Mouse (Mus musculus) MEL (cell line): Measurements from ENCODE around the gene Fermt2. TPM values are rescaled to one million over a fixed set of nuclear protein-coding genes. Genes with fewer than 3 reads are reported as not detected.

Experiments
- DNase-seq: peaks from one replicate; pipeline ENCODE4 v3.0.0; 2011; ENCODE audit warnings: low read depth, low spot score
- H3K27ac ChIP-seq: 2 replicates; pipeline ENCODE4 v1.5.1; 2012; ENCODE audit warnings: low read depth, mild to moderate bottlenecking, control low read depth, low read length, moderate library complexity; ENCODE audit not compliant: control insufficient read depth
- H3K27me3 ChIP-seq, 2 experiments: fragments of 150-350 bp in 1 of 2; sonication (generic) in 1 of 2; 2 replicates each; pipeline ENCODE4 v1.6.1; 2012; ENCODE audit warnings: low read length in 2 of 2, mild to moderate bottlenecking in 2 of 2, improper control_type of control experiment in 1 of 2, moderate library complexity in 1 of 2; ENCODE audit not compliant: insufficient read depth in 2 of 2, control insufficient read depth in 1 of 2
- H3K36me3 ChIP-seq, 2 experiments: 2 replicates each; pipeline ENCODE4 v1.6.1; 2012 to 2014; ENCODE audit warnings: low read length in 2 of 2, improper control_type of control experiment in 1 of 2, inconsistent platforms in 1 of 2, mild to moderate bottlenecking in 1 of 2; ENCODE audit not compliant: insufficient read depth in 2 of 2, control insufficient read depth in 1 of 2
- H3K4me1 ChIP-seq, 2 experiments: fragments of 150-350 bp in 1 of 2; sonication (generic) in 1 of 2; 2 replicates each; pipeline ENCODE4 v1.6.1; 2012; ENCODE audit warnings: low read length in 2 of 2, improper control_type of control experiment in 1 of 2, mild to moderate bottlenecking in 1 of 2; ENCODE audit not compliant: insufficient read depth in 2 of 2, control insufficient read depth in 1 of 2
- H3K4me3 ChIP-seq, 2 experiments: fragments of 150-350 bp in 1 of 2; sonication (generic) in 1 of 2; 2 replicates each; pipeline ENCODE4 v1.5.1; 2012; ENCODE audit warnings: low read depth in 2 of 2, low read length in 2 of 2, mild to moderate bottlenecking in 2 of 2, moderate library complexity in 2 of 2, control low read depth in 1 of 2, improper control_type of control experiment in 1 of 2; ENCODE audit not compliant: control insufficient read depth in 1 of 2, insufficient read depth in 1 of 2
- H3K79me2 ChIP-seq: 2 replicates; pipeline ENCODE4 v1.6.1; 2012; ENCODE audit warnings: mild to moderate bottlenecking, low read length, moderate library complexity; ENCODE audit not compliant: control insufficient read depth, poor library complexity, insufficient read depth
- H3K9ac ChIP-seq: 2 replicates; pipeline ENCODE4 v1.6.1; 2012; ENCODE audit warnings: low read depth, mild to moderate bottlenecking, control low read depth, low read length, moderate library complexity; ENCODE audit not compliant: control insufficient read depth, poor library complexity, severe bottlenecking
- H3K9me3 ChIP-seq: fragments of 150-350 bp; sonication (generic); replicated peaks from 2 replicates; pipeline ENCODE4 v1.6.1; 2012; ENCODE audit warnings: mild to moderate bottlenecking, low read length, improper control_type of control experiment, moderate library complexity; ENCODE audit not compliant: insufficient read depth
- BHLHE40 ChIP-seq: IDR thresholded peaks from 2 replicates; pipeline ENCODE4 v1.6.1; 2012; ENCODE audit warnings: low read depth, mild to moderate bottlenecking, inconsistent platforms, low read length, improper control_type of control experiment, borderline replicate concordance
- CHD1 ChIP-seq: IDR thresholded peaks from 2 replicates; pipeline ENCODE4 v1.6.1; 2012; ENCODE audit warnings: low read depth, mild to moderate bottlenecking, inconsistent platforms, low read length, improper control_type of control experiment
- CHD2 ChIP-seq: IDR thresholded peaks from 2 replicates; pipeline ENCODE4 v1.6.1; 2011; ENCODE audit warnings: low read length, improper control_type of control experiment
- EP300 ChIP-seq, 2 experiments: IDR thresholded peaks; 2 replicates each; pipeline ENCODE4 v1.6.1; 2011; ENCODE audit warnings: improper control_type of control experiment in 2 of 2, low read length in 2 of 2, low read depth in 1 of 2, mild to moderate bottlenecking in 1 of 2
- ETS1 ChIP-seq: IDR thresholded peaks from 2 replicates; pipeline ENCODE4 v1.6.1; 2012; ENCODE audit warnings: low read depth, mild to moderate bottlenecking, inconsistent platforms, low read length, improper control_type of control experiment, moderate library complexity
- KAT2A ChIP-seq: conservative IDR thresholded peaks from 2 replicates; pipeline ENCODE4 v1.6.1; 2012; ENCODE audit warnings: low read depth, low read length, improper control_type of control experiment, inconsistent platforms
- MAFK ChIP-seq: IDR thresholded peaks from 2 replicates; pipeline ENCODE4 v1.6.1; 2011; ENCODE audit warnings: low read depth, mild to moderate bottlenecking, low read length, improper control_type of control experiment, borderline replicate concordance
- MAX ChIP-seq: IDR thresholded peaks from 2 replicates; pipeline ENCODE4 v1.6.1; 2011; ENCODE audit warnings: low read length, improper control_type of control experiment
- MAZ ChIP-seq: IDR thresholded peaks from 2 replicates; pipeline ENCODE4 v1.6.1; 2012; ENCODE audit warnings: low read depth, mild to moderate bottlenecking, inconsistent platforms, low read length, improper control_type of control experiment
- MEF2A ChIP-seq: IDR thresholded peaks from 2 replicates; pipeline ENCODE4 v1.6.1; 2014; ENCODE audit warnings: low read depth, mild to moderate bottlenecking, inconsistent platforms, low read length, improper control_type of control experiment; ENCODE audit not compliant: poor library complexity, insufficient replicate concordance, severe bottlenecking; ENCODE audit errors: extremely low read depth
- MXI1 ChIP-seq: IDR thresholded peaks from 2 replicates; pipeline ENCODE4 v1.6.1; 2011; ENCODE audit warnings: mild to moderate bottlenecking, low read depth, low read length, improper control_type of control experiment
- MYB ChIP-seq: IDR thresholded peaks from 2 replicates; pipeline ENCODE4 v1.6.1; 2011; ENCODE audit warnings: mild to moderate bottlenecking, low read depth, low read length, improper control_type of control experiment
- NRF1 ChIP-seq: IDR thresholded peaks from 2 replicates; pipeline ENCODE4 v1.6.1; 2014; ENCODE audit warnings: low read depth, mild to moderate bottlenecking, inconsistent platforms, low read length, improper control_type of control experiment, moderate library complexity; ENCODE audit not compliant: poor library complexity, insufficient read depth, severe bottlenecking
- POLR2AphosphoS2 ChIP-seq: IDR thresholded peaks from 2 replicates; pipeline ENCODE4 v1.6.1; 2011; ENCODE audit warnings: low read length, improper control_type of control experiment
- POLR2AphosphoS5 ChIP-seq: IDR thresholded peaks from 2 replicates; pipeline ENCODE4 v1.6.1; 2012; ENCODE audit warnings: low read depth, borderline replicate concordance, mild to moderate bottlenecking, inconsistent platforms, low read length, moderate library complexity, mixed read lengths
- RAD21 ChIP-seq: IDR thresholded peaks from 2 replicates; pipeline ENCODE4 v1.6.1; 2011; ENCODE audit warnings: mild to moderate bottlenecking, low read depth, low read length, improper control_type of control experiment
- RCOR1 ChIP-seq: IDR thresholded peaks from 2 replicates; pipeline ENCODE4 v1.6.1; 2012; ENCODE audit warnings: low read depth, mild to moderate bottlenecking, inconsistent platforms, low read length, improper control_type of control experiment
- SIN3A ChIP-seq: IDR thresholded peaks from 2 replicates; pipeline ENCODE4 v1.6.1; 2012; ENCODE audit warnings: low read length, improper control_type of control experiment, inconsistent platforms
- SMC3 ChIP-seq: IDR thresholded peaks from 2 replicates; pipeline ENCODE4 v1.6.1; 2011; ENCODE audit warnings: low read depth, low read length, improper control_type of control experiment
- TAL1 ChIP-seq: IDR thresholded peaks from 2 replicates; pipeline ENCODE4 v1.6.1; 2012; ENCODE audit warnings: mild to moderate bottlenecking, inconsistent platforms, low read length, moderate library complexity, mixed read lengths
- UBTF ChIP-seq: IDR thresholded peaks from 2 replicates; pipeline ENCODE4 v1.6.1; 2012; ENCODE audit warnings: low read depth, mild to moderate bottlenecking, inconsistent platforms, low read length, improper control_type of control experiment, moderate library complexity, borderline replicate concordance; ENCODE audit not compliant: insufficient read depth
- USF1 ChIP-seq: IDR thresholded peaks from 2 replicates; pipeline ENCODE4 v1.6.1; 2014; ENCODE audit warnings: low read depth, mild to moderate bottlenecking, inconsistent platforms, low read length, improper control_type of control experiment, moderate library complexity
- USF2 ChIP-seq, 2 experiments: IDR thresholded peaks; 2 replicates each; pipeline ENCODE4 v1.6.1; 2011 to 2012; ENCODE audit warnings: improper control_type of control experiment in 2 of 2, low read length in 2 of 2, borderline replicate concordance in 1 of 2, inconsistent platforms in 1 of 2, low read depth in 1 of 2, mild to moderate bottlenecking in 1 of 2; ENCODE audit not compliant: insufficient read depth in 1 of 2
- polyA plus RNA-seq, 2 experiments: library from polyadenylated mRNA; stranded (reverse) in 1 of 2; unstranded in 1 of 2; fragments of >175 nt in 1 of 2; fragments of >200 nt in 1 of 2; gene quantifications; 2 replicates each; pipeline versions ENCODE4 v1.2.1 to v1.2.4; 2012; ENCODE audit warnings: low replicate concordance in 2 of 2, low read depth in 1 of 2; ENCODE audit not compliant: insufficient read length in 2 of 2, insufficient read depth in 1 of 2, missing spikeins in 1 of 2
- total RNA-seq: library from RNA; depleted of rRNA; stranded (reverse); fragments of 300-350 nt; gene quantifications from 2 replicates; pipeline ENCODE4 v1.2.3, GENCODE M21; 2012

Fermt2 gene
- total and polyA plus RNA-seq, 3 experiments, result not detected

DNA sequence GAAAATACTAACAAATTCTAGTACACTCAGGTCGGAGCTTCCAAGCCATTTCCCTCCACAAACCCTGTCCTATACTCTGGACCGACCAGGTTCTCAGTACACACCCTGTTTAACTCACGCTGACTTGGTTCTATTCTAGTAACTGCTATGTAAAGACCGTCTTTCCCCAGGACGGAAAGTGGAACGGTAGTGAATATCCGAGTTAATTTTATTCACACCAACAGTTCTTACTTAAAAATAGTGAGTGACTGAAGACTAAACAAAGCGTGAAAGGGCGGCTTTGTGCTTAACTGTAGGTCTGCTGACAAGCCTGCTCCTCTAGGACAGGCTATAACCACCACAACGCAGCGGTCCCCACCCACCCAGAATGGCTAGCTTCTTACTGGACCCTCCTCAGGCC is 14.1 kb downstream of the Fermt2 start:
- H3K36me3 ChIP-seq, result no peaks in the 10 kb centered on the region
- DNase-seq, result no peak
- H3K27ac ChIP-seq, result no peak overlapping the region
- no peaks in the 10 kb centered on the region for H3K4me1 ChIP-seq
- H3K79me2 ChIP-seq, result no peaks in the 10 kb centered on the region
- H3K9me3 ChIP-seq, result no peaks in the 10 kb centered on the region
- no peaks in the 10 kb centered on the region; a peak in 1 of 4 replicates for H3K27me3 ChIP-seq
- TF ChIP-seq KAT2A (no peak), UBTF (no peak), TAL1 (no peak), CHD1 (no peak), POLR2AphosphoS5 (no peak)
- no peak overlapping the region for H3K4me3 ChIP-seq
- no peak overlapping the region for H3K9ac ChIP-seq

- TF ChIP-seq BHLHE40 (no peak), RCOR1 (no peak), MAX (no peak), SMC3 (no peak), MAZ (no peak), SIN3A (no peak), MYB (no peak), EP300 (IDR thresholded peaks at IDR 0.05; ENCODE audit: low read depth in 1 of 2, low read length in 2 of 2) (no peak), MAFK (no peak)
- TF ChIP-seq, all 39 proteins: peak for 0
- H3K27me3 ChIP-seq, result no peaks in the 10 kb centered on the region; a peak in 2 of 4 replicates
- no peaks in the 10 kb centered on the region for H3K36me3 ChIP-seq
- H3K27ac ChIP-seq, result no peak overlapping the region
- no peak overlapping the region for H3K4me3 ChIP-seq
- H3K4me1 ChIP-seq, result no peaks in the 10 kb centered on the region
- no peaks in the 10 kb centered on the region for H3K9me3 ChIP-seq
- no peaks in the 10 kb centered on the region for H3K79me2 ChIP-seq
- no peak for DNase-seq
- H3K9ac ChIP-seq, result no peak overlapping the region
Measured at GRCm38 (mm10) chr14:45510787-45511186, 19.1 kb downstream of the Fermt2 start.

DNA sequence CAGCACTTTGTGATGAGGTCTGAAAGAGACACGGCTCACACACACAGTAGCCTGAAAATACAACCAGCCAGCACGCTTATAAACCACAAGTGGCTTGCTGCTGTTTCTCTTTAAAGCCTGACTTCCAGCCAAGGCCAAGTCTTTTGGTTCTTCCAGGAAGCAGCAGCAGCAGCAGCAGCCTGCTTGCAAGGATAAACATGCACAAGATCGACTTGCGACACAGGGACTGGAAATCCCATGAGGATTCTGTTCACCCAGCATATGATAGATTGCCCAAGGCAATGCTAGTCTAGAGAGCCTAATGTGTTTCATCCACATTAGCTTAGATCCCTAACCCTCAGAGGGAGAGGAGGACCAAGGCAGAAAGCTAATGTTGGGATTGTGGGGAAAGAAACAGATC is 22.0 kb downstream of the Fermt2 start:
- no peak overlapping the region for H3K4me3 ChIP-seq
- H3K27me3 ChIP-seq, result no peaks in the 10 kb centered on the region; a peak in 2 of 4 replicates
- no peak for DNase-seq

More for the DNA sequence above, 22.0 kb downstream of the Fermt2 start:
- no peaks in the 10 kb centered on the region for H3K9me3 ChIP-seq
- H3K4me1 ChIP-seq, result no peaks in the 10 kb centered on the region
- H3K79me2 ChIP-seq, result no peaks in the 10 kb centered on the region
- H3K36me3 ChIP-seq, result no peaks in the 10 kb centered on the region
- H3K9ac ChIP-seq, result no peak overlapping the region
- no peak overlapping the region for H3K27ac ChIP-seq
- TF ChIP-seq CHD2 (no peak), POLR2AphosphoS2 (no peak), MXI1 (no peak), USF2 (IDR thresholded peaks at IDR 0.05; ENCODE audit: borderline replicate concordance in 1 of 2, insufficient read depth in 1 of 2, low read depth in 1 of 2, low read length in 2 of 2) (no peak), POLR2AphosphoS5 (no peak), RCOR1 (no peak), NRF1 (no peak), MEF2A (no peak), ETS1 (no peak), USF1 (no peak), RAD21 (no peak), MAX (no peak), MAFK (no peak), SMC3 (no peak), KAT2A (no peak)
